Mouse (Mus musculus) cerebellum, postnatal 25 days (tissue): ENCODE measurements at regions not wholly inside any gene's neighbourhood (a gene's known extent, or its start where the extent isn't known, plus 50 kb on each side); places are given as distances from the start of the nearest gene placed in this dataset.

Experiments used
- DNase-seq, 2 experiments: peaks; one replicate each; pipeline ENCODE4 v3.0.0; 2021; ENCODE audit warnings: mixed read lengths in 2 of 2

- no peak for DNase-seq
Observed at GRCm38 (mm10) chr13:5728808-5729207, 132.5 kb upstream of the Klf6 start.

GRCm38 (mm10) chr13:5729426-5730068 lies 131.7 kb upstream of the Klf6 start:
- DNase-seq = no peak

GRCm38 (mm10) chr13:5732206-5732605 lies 129.1 kb upstream of the Klf6 start:
- DNase-seq = no peak

- no peak for DNase-seq
Observed at GRCm38 (mm10) chr13:5735027-5735624, 126.2 kb upstream of the Klf6 start.

- no peak for DNase-seq
Observed at GRCm38 (mm10) chr13:5736472-5736871, 124.8 kb upstream of the Klf6 start.

- DNase-seq = no peak
Observed at GRCm38 (mm10) chr13:5737214-5737613, 124.1 kb upstream of the Klf6 start.

GRCm38 (mm10) chr13:5740805-5741204 lies 120.5 kb upstream of the Klf6 start:
- DNase-seq = no peak

GRCm38 (mm10) chr13:5744949-5745348 lies 116.3 kb upstream of the Klf6 start:
- DNase-seq = no peak

- DNase-seq = no peak
Observed at GRCm38 (mm10) chr13:5757176-5757575, 104.1 kb upstream of the Klf6 start.

GRCm38 (mm10) chr13:5757963-5758362 lies 103.3 kb upstream of the Klf6 start:
- DNase-seq = no peak

GRCm38 (mm10) chr13:5760030-5760429 lies 101.3 kb upstream of the Klf6 start:
- DNase-seq = no peak

GRCm38 (mm10) chr13:5766394-5766793 lies 94.9 kb upstream of the Klf6 start:
- DNase-seq = no peak

- no peak for DNase-seq
Observed at GRCm38 (mm10) chr13:5767202-5767601, 94.1 kb upstream of the Klf6 start.

- DNase-seq = no peak
Observed at GRCm38 (mm10) chr13:5768699-5769098, 92.6 kb upstream of the Klf6 start.

GRCm38 (mm10) chr13:5769283-5770260 lies 91.7 kb upstream of the Klf6 start:
- DNase-seq = no peak

- DNase-seq = no peak
Observed at GRCm38 (mm10) chr13:5773811-5774210, 87.5 kb upstream of the Klf6 start.

- DNase-seq = no peak
Observed at GRCm38 (mm10) chr13:5778443-5779171, 82.7 kb upstream of the Klf6 start.

GRCm38 (mm10) chr13:5779410-5779809 lies 81.9 kb upstream of the Klf6 start:
- DNase-seq = no peak

- no peak for DNase-seq
Observed at GRCm38 (mm10) chr13:5782540-5782939, 78.7 kb upstream of the Klf6 start.

GRCm38 (mm10) chr13:5787114-5787513 lies 74.2 kb upstream of the Klf6 start:
- no peak for DNase-seq

GRCm38 (mm10) chr13:5789302-5789701 lies 72.0 kb upstream of the Klf6 start:
- DNase-seq = no peak

GRCm38 (mm10) chr13:5802079-5802478 lies 59.2 kb upstream of the Klf6 start:
- DNase-seq = no peak

GRCm38 (mm10) chr13:5802826-5803225 lies 58.5 kb upstream of the Klf6 start:
- no peak for DNase-seq
